Comparison of ENCODE assay signal across 18 mouse cellular contexts in the genomic region with DNA sequence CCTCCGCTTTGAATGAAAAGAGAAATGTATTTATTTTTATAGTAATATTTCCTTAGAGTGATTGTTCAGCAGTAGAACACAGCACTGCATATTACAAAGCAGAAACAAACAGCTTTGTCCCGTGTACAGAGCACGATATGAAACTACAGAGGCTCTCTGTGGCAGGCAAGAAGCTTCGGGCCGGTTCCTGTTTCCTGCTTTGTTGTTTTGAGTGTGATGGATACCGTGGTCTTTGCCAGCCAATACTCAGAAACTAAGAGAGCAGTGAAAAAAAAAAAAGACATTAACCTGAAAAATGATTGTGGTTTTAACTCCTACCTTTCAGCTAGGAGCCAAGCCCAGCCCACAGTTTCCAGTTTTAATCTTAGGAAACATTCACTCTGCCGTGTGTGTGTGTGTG. TPM values are rescaled to one million over a fixed set of nuclear protein-coding genes. Genes with fewer than 3 reads are reported as not detected.
A peak's percentile ranks its signal among the peaks of the same experiment; 100 is the strongest.
DNase-seq lines count a peak whose midpoint lies in the region; TF ChIP-seq lines count a peak whose summit lies in the region.
"Had no signal": no experiment of that assay in that cellular context is flagged by ENCODE, and none has a peak within 500 bp of the region (broad histone marks: within the 10 kb centered on the region; RNA-seq: fewer than 3 reads in every experiment).

No protein-coding gene starts in this region.

- WGBS in thymus, adult 2 months, result 3% methylated on average over 7 of the region's 7 CpGs

- intact Hi-C loops in left cerebral cortex, postnatal 36 days (cut with DNase I), result no loop called here

- no peaks in the 10 kb centered on the region for H3K27me3 ChIP-seq in thymus, adult 2 months (ENCODE audit: control insufficient read depth, insufficient read depth, low read length)
- H3K27me3 ChIP-seq: embryonic facial prominence, embryonic 13.5 days; forebrain, embryonic 12.5 days; limb, embryonic 13.5 days had no signal

- TF ChIP-seq POLR2A in thymus, adult 2 months (IDR thresholded peaks at IDR 0.05; ENCODE audit: control insufficient read depth, extremely low read depth, insufficient read depth, low read length, poor library complexity), result no peak

- H3K4me3 ChIP-seq in thymus, adult 2 months (ENCODE audit: control insufficient read depth, insufficient read depth, low read length), result no peak overlapping the region
- H3K4me3 ChIP-seq: embryonic facial prominence, embryonic 13.5 days; forebrain, embryonic 12.5 days; left cerebral cortex, adult 2 months; limb, embryonic 13.5 days had no signal

- H3K27ac ChIP-seq in thymus, adult 2 months (ENCODE audit: control insufficient read depth, insufficient read depth, low read length), result peak overlapping the region; percentile 85; the same call in 1 of the 2 replicates
- H3K27ac ChIP-seq: embryonic facial prominence, embryonic 13.5 days; forebrain, embryonic 12.5 days; hindbrain, postnatal 0 days; limb, embryonic 13.5 days had no signal

- H3K4me1 ChIP-seq in thymus, adult 2 months (replicated peaks; ENCODE audit: control insufficient read depth, insufficient read depth, low read length), result peaks cover 18% of the 10 kb centered on the region
- H3K4me1 ChIP-seq: forebrain, embryonic 12.5 days had no signal

- DNase-seq in thymus, adult 2 months, result no peak
- no peak for DNase-seq in thymus, adult 18-20 months
- peak; percentile 76 for DNase-seq in induced T-regulatory cell, adult 2 months (ENCODE audit: low read depth)
- peak; percentile 23 to 35 for DNase-seq in natural killer cell, adult 2 months (ENCODE audit: low spot score in 2 of 2)
- no peak for DNase-seq in left cerebral cortex, postnatal 36 days (ENCODE audit: low spot score in 2 of 2)
- no peak for DNase-seq in adrenal gland, postnatal 10 days
- no peak for DNase-seq in cerebellum, adult 8-10 months
- DNase-seq: cerebellum, adult 11 months; heart, adult 18-20 months; heart, postnatal 14 days; lung, adult 18-20 months; lung, postnatal 36 days; spleen, adult 18-20 months had no signal

- no peak for TF ChIP-seq CTCF in thymus, adult 2 months (IDR thresholded peaks at IDR 0.05; ENCODE audit: borderline replicate concordance, control insufficient read depth, extremely low read depth, insufficient read depth, low read length, poor library complexity)

- H3K36me3 ChIP-seq in thymus, adult 2 months (ENCODE audit: control insufficient read depth, insufficient read depth, low read length), result no peaks in the 10 kb centered on the region
- H3K36me3 ChIP-seq: embryonic facial prominence, embryonic 13.5 days; forebrain, embryonic 12.5 days; limb, embryonic 13.5 days had no signal

RNA-seq across cellular contexts. Expression of a gene that starts 55.8 kb away (rescaled TPM):
- polyA plus RNA-seq in thymus, adult 2 months (2012; rRNA removed), result 54.7 and 54.8 TPM in 2 replicates
- total RNA-seq in left cerebral cortex, postnatal 36 days (2021), result 10 to 100 TPM in 1 of 2 experiments, 1 to 10 TPM in 1; 8.2 to 12.3 TPM
- 10 to 100 TPM; 31.5 to 32.2 TPM for total RNA-seq in adrenal gland, postnatal 10 days (2021)

Comparison
In these comparisons a context has a peak if more than half of its experiments do, and no peak if none do; other contexts are left out.
1. DNase-seq: peak in induced T-regulatory cell, adult 2 months (single experiment) and natural killer cell, adult 2 months (2 of 2); none in thymus, adult 2 months (single experiment), thymus, adult 18-20 months (0 of 2), left cerebral cortex, postnatal 36 days (0 of 2), adrenal gland, postnatal 10 days (single experiment) and cerebellum, adult 8-10 months (single experiment).